Comparison of ENCODE assay signal across 9 mouse cellular contexts in genomic region chr15:101144779-101145178, GRCm38 (mm10). TPM values are rescaled to one million over a fixed set of nuclear protein-coding genes. Genes with fewer than 3 reads are reported as not detected.
DNase-seq lines count a peak whose midpoint lies in the region; ATAC-seq and TF ChIP-seq lines count a peak whose summit lies in the region.
"Had no signal": no experiment of that assay in that cellular context is flagged by ENCODE, and none has a peak within 500 bp of the region (broad histone marks: within the 10 kb centered on the region; RNA-seq: fewer than 3 reads in every experiment).

No protein-coding gene starts in this region.

- TF ChIP-seq EP300 in lung, postnatal 0 days (IDR thresholded peaks at IDR 0.05) = no peak

- H3K4me2 ChIP-seq in lung, postnatal 0 days (replicated peaks; ENCODE audit: low read depth, low read length) = peak overlapping the region; percentile 27; the same call in 1 of the 2 replicates
- H3K4me2 ChIP-seq in intestine, embryonic 16.5 days (ENCODE audit: low read depth, low read length) = peak overlapping the region; percentile 57
- no peak overlapping the region for H3K4me2 ChIP-seq in limb, embryonic 15.5 days
- H3K4me2 ChIP-seq in midbrain, embryonic 11.5 days = no peak overlapping the region
- no peak overlapping the region for H3K4me2 ChIP-seq in hindbrain, embryonic 13.5 days

- peak; percentile 47 for DNase-seq in lung, postnatal 0 days (ENCODE audit: low spot score)
- no peak for DNase-seq in lung, postnatal 25 days (ENCODE audit: low spot score)
- DNase-seq in midbrain, embryonic 11.5 days (ENCODE audit: low spot score, missing footprints) = no peak
- DNase-seq in cerebellum, postnatal 10 days = no peak

- no peak for ATAC-seq in lung, postnatal 0 days
- ATAC-seq in intestine, embryonic 16.5 days = peak; percentile 6; the same call in 1 of the 2 replicates
- no peak for ATAC-seq in limb, embryonic 15.5 days (ENCODE audit: insufficient number of reproducible peaks, low FRiP score, low TSS enrichment, low read depth)
- no peak for ATAC-seq in midbrain, embryonic 11.5 days (ENCODE audit: low FRiP score)
- no peak for ATAC-seq in hindbrain, embryonic 13.5 days (ENCODE audit: low FRiP score)

- 56% methylated on average over 8 of the region's 8 CpGs for WGBS in lung, postnatal 0 days
- 55% methylated on average over 8 of the region's 8 CpGs for WGBS in intestine, embryonic 16.5 days
- 80% methylated on average over 8 of the region's 8 CpGs for WGBS in limb, embryonic 15.5 days
- WGBS in midbrain, embryonic 11.5 days = 93% methylated on average over 8 of the region's 8 CpGs
- WGBS in hindbrain, embryonic 13.5 days = 87% methylated on average over 8 of the region's 8 CpGs

- H3K27ac ChIP-seq in lung, postnatal 0 days (ENCODE audit: low read length) = peak overlapping the region; percentile 68
- H3K27ac ChIP-seq in intestine, embryonic 16.5 days (ENCODE audit: low read length) = peak overlapping the region; percentile 97
- H3K27ac ChIP-seq in limb, embryonic 15.5 days = peak overlapping the region; percentile 78
- no peak overlapping the region for H3K27ac ChIP-seq in midbrain, embryonic 11.5 days (ENCODE audit: low read depth, low read length)
- H3K27ac ChIP-seq in hindbrain, embryonic 13.5 days = no peak overlapping the region

- H3K36me3 ChIP-seq in lung, postnatal 0 days (ENCODE audit: insufficient read depth, low read length) = peaks cover 4% of the 10 kb centered on the region; the same call in 1 of the 2 replicates
- H3K36me3 ChIP-seq in intestine, embryonic 16.5 days (ENCODE audit: control insufficient read depth, insufficient read depth, low read length) = no peaks in the 10 kb centered on the region; the same call in 1 of the 2 replicates
- no peaks in the 10 kb centered on the region for H3K36me3 ChIP-seq in limb, embryonic 15.5 days
- H3K36me3 ChIP-seq in midbrain, embryonic 11.5 days (ENCODE audit: control insufficient read depth, insufficient read depth, low read length) = no peaks in the 10 kb centered on the region
- no peaks in the 10 kb centered on the region for H3K36me3 ChIP-seq in hindbrain, embryonic 13.5 days

- no peak for TF ChIP-seq CTCF in lung, postnatal 0 days (IDR thresholded peaks at IDR 0.05)

- H3K9me3 ChIP-seq in lung, postnatal 0 days (ENCODE audit: low read length) = no peaks in the 10 kb centered on the region
- H3K9me3 ChIP-seq in intestine, embryonic 16.5 days (ENCODE audit: control insufficient read depth, low read length) = no peaks in the 10 kb centered on the region
- no peaks in the 10 kb centered on the region for H3K9me3 ChIP-seq in limb, embryonic 15.5 days
- no peaks in the 10 kb centered on the region for H3K9me3 ChIP-seq in midbrain, embryonic 11.5 days (ENCODE audit: control insufficient read depth, low read length)
- H3K9me3 ChIP-seq in hindbrain, embryonic 13.5 days = no peaks in the 10 kb centered on the region

- H3K4me3 ChIP-seq in lung, postnatal 0 days (ENCODE audit: low read depth, low read length) = 0 out of 2 replicates have a peak overlapping the region, but pooled peaks have one; percentile 2
- H3K4me3 ChIP-seq in intestine, embryonic 16.5 days (ENCODE audit: low read length) = peak overlapping the region; percentile 41
- H3K4me3 ChIP-seq in limb, embryonic 15.5 days = no peak overlapping the region
- H3K4me3 ChIP-seq in midbrain, embryonic 11.5 days (ENCODE audit: low read depth, low read length) = no peak overlapping the region
- H3K4me3 ChIP-seq in hindbrain, embryonic 13.5 days = no peak overlapping the region

- no peaks in the 10 kb centered on the region for H3K27me3 ChIP-seq in lung, postnatal 0 days (replicated peaks; ENCODE audit: insufficient read depth, low read length)
- H3K27me3 ChIP-seq in intestine, embryonic 16.5 days (replicated peaks; ENCODE audit: control insufficient read depth, insufficient read depth, low read length) = no peaks in the 10 kb centered on the region
- no peaks in the 10 kb centered on the region for H3K27me3 ChIP-seq in limb, embryonic 15.5 days
- no peaks in the 10 kb centered on the region for H3K27me3 ChIP-seq in midbrain, embryonic 11.5 days (ENCODE audit: control insufficient read depth, insufficient read depth, low read length)
- 0 out of 2 replicates have a peak, but pooled peaks cover 18% of the 10 kb centered on the region for H3K27me3 ChIP-seq in hindbrain, embryonic 13.5 days

- peaks cover 19% of the 10 kb centered on the region for H3K4me1 ChIP-seq in lung, postnatal 0 days (ENCODE audit: insufficient read depth, low read depth, low read length)
- H3K4me1 ChIP-seq in intestine, embryonic 16.5 days (ENCODE audit: control insufficient read depth, insufficient read depth, low read length) = peaks cover 59% of the 10 kb centered on the region
- peaks cover 70% of the 10 kb centered on the region for H3K4me1 ChIP-seq in limb, embryonic 15.5 days
- peaks cover 15% of the 10 kb centered on the region for H3K4me1 ChIP-seq in midbrain, embryonic 11.5 days (ENCODE audit: control insufficient read depth, insufficient read depth, low read length)
- H3K4me1 ChIP-seq in hindbrain, embryonic 13.5 days (replicated peaks) = peaks cover 49% of the 10 kb centered on the region

- no peak overlapping the region for H3K9ac ChIP-seq in lung, postnatal 0 days (replicated peaks; ENCODE audit: low read depth)
- peak overlapping the region; percentile 67 for H3K9ac ChIP-seq in intestine, embryonic 16.5 days (ENCODE audit: low read depth, low read length)
- no peak overlapping the region for H3K9ac ChIP-seq in limb, embryonic 15.5 days
- H3K9ac ChIP-seq in midbrain, embryonic 11.5 days (ENCODE audit: low read length) = no peak overlapping the region
- H3K9ac ChIP-seq in hindbrain, embryonic 13.5 days = no peak overlapping the region

RNA-seq across cellular contexts. Expression of gene Acvrl1, which starts 16.5 kb away (rescaled TPM):
- 159 and 168 TPM in 2 replicates for polyA plus RNA-seq in lung, postnatal 0 days (2015; fragmentation: Nextera tagmentation; extraction: Ambion mirVana)
- polyA plus RNA-seq in intestine, embryonic 16.5 days (2015; fragmentation: Nextera tagmentation; extraction: Ambion mirVana) = 31.2 and 31.9 TPM in 2 replicates
- polyA plus RNA-seq in limb, embryonic 15.5 days (2015; fragmentation: Nextera tagmentation; extraction: Ambion mirVana) = 16.3 and 17.7 TPM in 2 replicates
- 4.2 and 5.0 TPM in 2 replicates for polyA plus RNA-seq in midbrain, embryonic 11.5 days (2014; fragmentation: Nextera tagmentation; extraction: Ambion mirVana)
- polyA plus RNA-seq in hindbrain, embryonic 13.5 days (2015; fragmentation: Nextera tagmentation; extraction: Ambion mirVana) = 7.9 and 8.6 TPM in 2 replicates
- polyA plus RNA-seq: erythroblast, embryonic 14.5 days had no signal

RNA-seq across cellular contexts. Expression of gene Acvr1b, which starts 29.1 kb away (rescaled TPM):
- polyA plus RNA-seq in lung, postnatal 0 days (2015; fragmentation: Nextera tagmentation; extraction: Ambion mirVana) = 6.6 and 7.4 TPM in 2 replicates
- polyA plus RNA-seq in intestine, embryonic 16.5 days (2015; fragmentation: Nextera tagmentation; extraction: Ambion mirVana) = 10.4 and 11.0 TPM in 2 replicates
- 8.4 and 10.9 TPM in 2 replicates for polyA plus RNA-seq in limb, embryonic 15.5 days (2015; fragmentation: Nextera tagmentation; extraction: Ambion mirVana)
- polyA plus RNA-seq in midbrain, embryonic 11.5 days (2014; fragmentation: Nextera tagmentation; extraction: Ambion mirVana) = 14.7 and 15.2 TPM in 2 replicates
- 19.6 and 20.5 TPM in 2 replicates for polyA plus RNA-seq in hindbrain, embryonic 13.5 days (2015; fragmentation: Nextera tagmentation; extraction: Ambion mirVana)

RNA-seq across cellular contexts. Expression of gene Ankrd33, which starts 29.2 kb away (rescaled TPM):
- 0.13 TPM in 1 of 2 replicates, not detected in the other for polyA plus RNA-seq in lung, postnatal 0 days (2015; fragmentation: Nextera tagmentation; extraction: Ambion mirVana)
- not detected in 2 replicates for polyA plus RNA-seq in intestine, embryonic 16.5 days (2015; fragmentation: Nextera tagmentation; extraction: Ambion mirVana)
- not detected in 2 replicates for polyA plus RNA-seq in limb, embryonic 15.5 days (2015; fragmentation: Nextera tagmentation; extraction: Ambion mirVana)
- not detected in 2 replicates for polyA plus RNA-seq in midbrain, embryonic 11.5 days (2014; fragmentation: Nextera tagmentation; extraction: Ambion mirVana)
- not detected in 2 replicates for polyA plus RNA-seq in hindbrain, embryonic 13.5 days (2015; fragmentation: Nextera tagmentation; extraction: Ambion mirVana)
- polyA plus RNA-seq: erythroblast, embryonic 14.5 days; heart, embryonic 14.5 days had no signal

Comparison
In these comparisons a context has a peak if more than half of its experiments do, and no peak if none do; other contexts are left out.
1. H3K27ac ChIP-seq: peak in lung, postnatal 0 days (single experiment), intestine, embryonic 16.5 days (single experiment) and limb, embryonic 15.5 days (single experiment); none in midbrain, embryonic 11.5 days (single experiment) and hindbrain, embryonic 13.5 days (single experiment).
2. H3K4me2 ChIP-seq: peak in lung, postnatal 0 days (single experiment) and intestine, embryonic 16.5 days (single experiment); none in limb, embryonic 15.5 days (single experiment), midbrain, embryonic 11.5 days (single experiment) and hindbrain, embryonic 13.5 days (single experiment).
3. H3K4me3 ChIP-seq: peak in lung, postnatal 0 days (single experiment) and intestine, embryonic 16.5 days (single experiment); none in limb, embryonic 15.5 days (single experiment), midbrain, embryonic 11.5 days (single experiment) and hindbrain, embryonic 13.5 days (single experiment).